Mouse (Mus musculus): ENCODE data around the gene Pga5. TPM values are rescaled to one million over a fixed set of nuclear protein-coding genes. Genes with fewer than 3 reads are reported as not detected.

Pga5 gene
- total RNA-seq, 2 experiments from 2014 or later = not detected

GRCm38 (mm10) chr19:10661373-10661772 lies 16.5 kb downstream of the Pga5 start:
- DNase-seq (ENCODE audit: extremely low spot score in 1 of 2, low spot score in 2 of 2) = no peak
- no peak overlapping the region for H3K27ac ChIP-seq
- H3K4me3 ChIP-seq = no peak overlapping the region
- no peak for TF ChIP-seq CTCF (IDR thresholded peaks at IDR 0.05)
- intact Hi-C loops (cut with DNase I) = no loop called here

- Histone ChIP-seq H3K4me3 (no peak overlapping the region), H3K27ac (no peak overlapping the region)
- DNase-seq (ENCODE audit: extremely low spot score in 1 of 2, low spot score in 2 of 2) = no peak
- no peak for TF ChIP-seq CTCF (IDR thresholded peaks at IDR 0.05)
- intact Hi-C loops (cut with DNase I) = no loop called here
Observed at GRCm38 (mm10) chr19:10658406-10658805, 19.5 kb downstream of the Pga5 start.

GRCm38 (mm10) chr19:10657742-10658141 lies 20.1 kb downstream of the Pga5 start:
- H3K27ac ChIP-seq = no peak overlapping the region
- intact Hi-C loops (cut with DNase I) = no loop called here
- no peak for DNase-seq (ENCODE audit: extremely low spot score in 1 of 2, low spot score in 2 of 2)
- TF ChIP-seq CTCF (IDR thresholded peaks at IDR 0.05) = no peak
- H3K4me3 ChIP-seq = no peak overlapping the region

GRCm38 (mm10) chr19:10656058-10656457 lies 21.8 kb downstream of the Pga5 start:
- no peak for DNase-seq (ENCODE audit: extremely low spot score in 1 of 2, low spot score in 2 of 2)
- Histone ChIP-seq H3K27ac (no peak overlapping the region), H3K4me3 (no peak overlapping the region)
- intact Hi-C loops (cut with DNase I) = no loop called here
- TF ChIP-seq CTCF (IDR thresholded peaks at IDR 0.05) = no peak

DNA sequence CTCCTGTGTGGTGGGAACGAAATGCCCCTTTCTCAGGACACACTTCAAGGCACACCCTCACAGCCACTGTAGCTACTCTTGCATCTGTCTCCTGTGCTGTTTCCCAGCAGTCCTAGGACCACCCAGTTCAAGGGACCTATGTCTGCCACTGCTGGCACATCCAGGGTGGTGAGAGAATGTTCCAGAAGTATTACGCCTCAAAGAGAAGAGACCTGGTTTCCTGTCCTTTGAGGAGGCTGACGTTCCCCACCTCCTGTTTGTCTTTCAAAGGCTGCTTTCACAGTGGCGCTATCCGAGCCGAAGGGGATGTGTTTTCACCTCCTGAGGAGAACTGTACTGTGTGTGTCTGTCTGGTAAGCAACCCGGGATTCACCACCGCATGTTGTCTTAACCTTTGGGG lies 29.7 kb downstream of the Pga5 start:
- intact Hi-C loops (cut with DNase I) = no loop called here
- no peak for DNase-seq (ENCODE audit: extremely low spot score in 1 of 2, low spot score in 2 of 2)
- no peak overlapping the region for H3K27ac ChIP-seq
- TF ChIP-seq CTCF (IDR thresholded peaks at IDR 0.05) = no peak
- H3K4me3 ChIP-seq = no peak overlapping the region

- DNase-seq (ENCODE audit: extremely low spot score in 1 of 2, low spot score in 2 of 2) = no peak
- Histone ChIP-seq H3K4me3 (no peak overlapping the region), H3K27ac (no peak overlapping the region)
- intact Hi-C loops (cut with DNase I) = no loop called here
- TF ChIP-seq CTCF (IDR thresholded peaks at IDR 0.05) = no peak
Observed at GRCm38 (mm10) chr19:10645616-10646015, 32.3 kb downstream of the Pga5 start.

- intact Hi-C loops (cut with DNase I) = no loop called here
- Histone ChIP-seq H3K4me3 (no peak overlapping the region), H3K27ac (no peak overlapping the region)
- DNase-seq (ENCODE audit: extremely low spot score in 1 of 2, low spot score in 2 of 2) = no peak
- no peak for TF ChIP-seq CTCF (IDR thresholded peaks at IDR 0.05)
Observed at GRCm38 (mm10) chr19:10640589-10641378, 37.1 kb downstream of the Pga5 start.

- DNase-seq (ENCODE audit: extremely low spot score in 1 of 2, low spot score in 2 of 2) = no peak
- TF ChIP-seq CTCF (IDR thresholded peaks at IDR 0.05) = no peak
- Histone ChIP-seq H3K27ac (no peak overlapping the region), H3K4me3 (no peak overlapping the region)
- intact Hi-C loops (cut with DNase I) = no loop called here
Observed at GRCm38 (mm10) chr19:10640080-10640479, 37.8 kb downstream of the Pga5 start.

GRCm38 (mm10) chr19:10637840-10638239 lies 40.0 kb downstream of the Pga5 start:
- intact Hi-C loops (cut with DNase I) = no loop called here
- TF ChIP-seq CTCF (IDR thresholded peaks at IDR 0.05) = no peak
- no peak for DNase-seq (ENCODE audit: extremely low spot score in 1 of 2, low spot score in 2 of 2)

GRCm38 (mm10) chr19:10634872-10635318 lies 43.0 kb downstream of the Pga5 start:
- intact Hi-C loops (cut with DNase I) = no loop called here
- Histone ChIP-seq H3K27ac (peak overlapping the region; percentile 50; the same call in 1 of the 2 replicates), H3K4me3 (peak overlapping the region; percentile 53)
- TF ChIP-seq CTCF (IDR thresholded peaks at IDR 0.05) = no peak
- peak; percentile 60 to 64 for DNase-seq (ENCODE audit: extremely low spot score in 1 of 2, low spot score in 2 of 2)

More at GRCm38 (mm10) chr19:10637840-10638239, 40.0 kb downstream of the Pga5 start:
- H3K4me3 ChIP-seq = no peak overlapping the region
- H3K27ac ChIP-seq = no peak overlapping the region

- TF ChIP-seq CTCF (IDR thresholded peaks at IDR 0.05) = peak; percentile 37
- peak; percentile 26 to 36 for DNase-seq (ENCODE audit: extremely low spot score in 1 of 2, low spot score in 2 of 2)
- Histone ChIP-seq H3K4me3 (peak within 1 kb of the TSS; percentile 53), H3K27ac (peak within 1 kb of the TSS; percentile 50; the same call in 1 of the 2 replicates)
- intact Hi-C loops (cut with DNase I) = no loop called here
Observed at GRCm38 (mm10) chr19:10634106-10634871, 43.6 kb downstream of the Pga5 start, which contains the start of gene Vwce. TSS of gene Vwce (plus strand) at chr19:10634213.

Other genes starting within 250 kb of the Pga5 start
- gene Lrrc10b, start 220.6 kb downstream of the Pga5 start, total RNA-seq (2021) = 10 to 100 TPM in 1 of 2 experiments, 1 to 10 TPM in 1; 6.9 to 15.8 TPM
- gene Ppp1r32, start 195.1 kb downstream of the Pga5 start, total RNA-seq (2021) = 1 to 10 TPM in 1 of 2 experiments, under 1 TPM in 1; 0.61 to 1.3 TPM
- gene Cpsf7, start 152.8 kb downstream of the Pga5 start, total RNA-seq (2021) = 10 to 100 TPM; 77.4 to 82.5 TPM
- gene Sdhaf2, start 151.9 kb downstream of the Pga5 start, total RNA-seq (2021) = 10 to 100 TPM; 52.2 to 56.1 TPM
- gene Tmem216, start 121.8 kb downstream of the Pga5 start, total RNA-seq (2021) = 10 to 100 TPM; 12.3 to 12.7 TPM
- 10 to 100 TPM; 12.7 to 12.8 TPM for gene Cyb561a3, start 100.9 kb downstream of the Pga5 start, total RNA-seq (2021)
- 10 to 100 TPM; 12.2 to 13.8 TPM for gene Tmem138, start 100.7 kb downstream of the Pga5 start, total RNA-seq (2021)
- gene Ddb1, start 72.7 kb downstream of the Pga5 start, total RNA-seq (2021) = 100 to 1,000 TPM; 191 to 206 TPM
- 10 to 100 TPM; 16.6 to 17.7 TPM for gene Tkfc, start 72.4 kb downstream of the Pga5 start, total RNA-seq (2021)
- under 1 TPM; 0.43 to 0.65 TPM for gene Vwce, start 43.9 kb downstream of the Pga5 start, total RNA-seq (2021)
- 10 to 100 TPM; 21.6 to 24.4 TPM for gene Vps37c, start 10.7 kb upstream of the Pga5 start, total RNA-seq (2021)
- gene Cd5, start 60.9 kb upstream of the Pga5 start, total RNA-seq (2021) = under 1 TPM; 0.16 to 0.37 TPM
- 1 to 10 TPM; 2.3 to 2.8 TPM for gene Cd6, start 152.0 kb upstream of the Pga5 start, total RNA-seq (2021)
- 1 to 10 TPM; 1.1 to 1.3 TPM for gene Slc15a3, start 161.7 kb upstream of the Pga5 start, total RNA-seq (2021)
- 100 to 1,000 TPM; 268 TPM for gene Tmem132a, start 191.9 kb upstream of the Pga5 start, total RNA-seq (2021)
- gene Tmem109, start 203.9 kb upstream of the Pga5 start, total RNA-seq (2021) = 10 to 100 TPM; 49.5 to 50.2 TPM
- 100 to 1,000 TPM; 195 to 208 TPM for gene Prpf19, start 217.2 kb upstream of the Pga5 start, total RNA-seq (2021)
- not detected for gene Zp1, start 242.6 kb upstream of the Pga5 start, total RNA-seq (2021)